Mouse (Mus musculus): ENCODE data around the gene Gm15217.

Gene Gm15217

GRCm38 (mm10) chr14:46379285-46379684, at the start of gene Gm15217:
TSS of gene Gm15217 (plus strand) at chr14:46379414.
- no peak for DNase-seq

GRCm38 (mm10) chr14:46333421-46334237, 45.6 kb upstream of the Gm15217 start:
- DNase-seq, result no peak

GRCm38 (mm10) chr14:46338801-46339200, 40.4 kb upstream of the Gm15217 start:
- no peak for DNase-seq

- no peak for DNase-seq
Observed at GRCm38 (mm10) chr14:46344750-46345149, 34.5 kb upstream of the Gm15217 start.

- DNase-seq, result no peak
Observed at GRCm38 (mm10) chr14:46357286-46357685, 21.9 kb upstream of the Gm15217 start.

DNA sequence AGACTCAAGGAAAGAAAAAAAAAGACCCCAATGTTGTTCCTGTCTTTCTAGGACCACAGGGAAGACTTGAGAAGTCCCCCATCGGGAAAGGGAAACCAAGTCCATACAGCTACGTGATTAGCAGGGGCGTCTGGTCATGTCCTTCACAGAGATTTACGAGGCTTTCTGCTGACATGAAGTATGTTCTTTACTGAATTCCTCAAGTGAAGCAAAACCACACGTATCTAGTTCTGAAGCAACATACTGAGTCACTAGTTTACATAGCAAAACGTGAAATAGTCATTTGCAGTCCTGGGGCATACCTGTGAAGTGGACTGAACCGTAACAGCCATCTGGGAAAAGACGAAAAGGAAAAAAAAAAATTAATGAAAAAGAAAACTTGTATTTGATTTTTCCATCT, 21.5 kb upstream of the Gm15217 start:
- DNase-seq, result no peak

DNA sequence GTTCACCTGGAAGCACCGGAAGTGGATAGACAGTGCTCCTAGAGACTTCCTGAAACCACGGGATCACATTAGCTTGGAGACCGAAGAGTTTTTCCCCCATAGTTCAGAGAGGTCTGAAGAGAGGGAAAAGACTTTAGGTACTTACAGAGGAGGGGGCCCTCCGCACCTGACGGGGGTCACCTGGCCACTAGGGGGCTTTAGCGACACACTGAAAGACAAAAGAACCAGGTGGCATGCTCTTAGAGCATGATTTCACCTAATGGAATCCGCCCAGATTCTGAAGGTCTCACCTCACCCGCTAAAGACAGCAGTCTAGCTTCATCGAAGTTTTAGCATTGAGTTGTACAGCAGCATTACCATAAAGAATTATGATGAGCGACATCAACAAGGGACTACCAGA, 16.0 kb upstream of the Gm15217 start:
- DNase-seq, result peak in 1 of 2 experiments; percentile 2

GRCm38 (mm10) chr14:46372452-46372851, 6.8 kb upstream of the Gm15217 start:
- no peak for DNase-seq

GRCm38 (mm10) chr14:46375796-46376195, 3.4 kb upstream of the Gm15217 start:
- DNase-seq, result no peak

DNA sequence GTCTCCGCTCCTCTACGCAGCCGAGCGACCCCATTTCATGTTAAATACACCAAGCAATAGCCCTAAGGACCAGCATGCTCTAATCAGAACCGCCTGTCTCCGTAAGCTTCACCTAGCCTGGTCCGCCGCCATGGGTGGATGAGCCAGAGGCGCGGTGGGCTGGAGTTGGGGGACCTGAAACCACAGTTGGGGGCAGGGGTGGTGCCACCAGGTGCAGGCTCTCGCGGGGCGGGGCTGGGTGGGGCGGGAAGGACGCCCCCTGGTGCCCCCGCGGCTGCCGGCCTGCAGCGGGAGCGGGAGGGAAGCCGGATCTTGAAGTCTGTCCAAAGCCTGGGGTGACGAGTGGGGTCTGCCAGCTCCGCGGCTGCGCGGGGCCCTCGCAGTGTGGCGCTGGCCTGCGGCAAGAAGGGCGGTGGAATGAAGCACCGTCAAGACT, 1.1 kb downstream of the Gm15217 start:
- DNase-seq, result peak; percentile 60 to 76

DNA sequence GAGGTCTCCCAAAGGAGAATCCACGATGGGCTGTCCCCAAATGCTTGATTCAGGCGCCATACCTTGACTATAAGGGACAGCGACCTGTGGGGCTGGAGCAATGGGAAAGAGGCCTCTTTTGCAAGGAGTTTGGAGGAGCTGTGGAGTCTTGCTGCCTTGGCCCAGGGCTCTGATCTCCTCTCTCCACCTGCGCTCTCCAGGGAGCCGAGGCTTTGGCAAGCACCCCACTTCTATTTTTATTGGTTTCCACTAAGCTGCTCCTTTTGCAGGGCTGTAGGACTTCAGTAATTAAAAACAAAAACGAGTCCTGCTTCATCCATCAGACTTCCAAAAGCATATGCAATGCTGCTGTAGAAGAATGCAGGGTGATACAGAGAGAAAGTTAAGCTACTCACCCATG, 2.2 kb downstream of the Gm15217 start:
- peak; percentile 53 to 73 for DNase-seq

- no peak for DNase-seq
Observed at GRCm38 (mm10) chr14:46384946-46385691, 5.9 kb downstream of the Gm15217 start.

DNA sequence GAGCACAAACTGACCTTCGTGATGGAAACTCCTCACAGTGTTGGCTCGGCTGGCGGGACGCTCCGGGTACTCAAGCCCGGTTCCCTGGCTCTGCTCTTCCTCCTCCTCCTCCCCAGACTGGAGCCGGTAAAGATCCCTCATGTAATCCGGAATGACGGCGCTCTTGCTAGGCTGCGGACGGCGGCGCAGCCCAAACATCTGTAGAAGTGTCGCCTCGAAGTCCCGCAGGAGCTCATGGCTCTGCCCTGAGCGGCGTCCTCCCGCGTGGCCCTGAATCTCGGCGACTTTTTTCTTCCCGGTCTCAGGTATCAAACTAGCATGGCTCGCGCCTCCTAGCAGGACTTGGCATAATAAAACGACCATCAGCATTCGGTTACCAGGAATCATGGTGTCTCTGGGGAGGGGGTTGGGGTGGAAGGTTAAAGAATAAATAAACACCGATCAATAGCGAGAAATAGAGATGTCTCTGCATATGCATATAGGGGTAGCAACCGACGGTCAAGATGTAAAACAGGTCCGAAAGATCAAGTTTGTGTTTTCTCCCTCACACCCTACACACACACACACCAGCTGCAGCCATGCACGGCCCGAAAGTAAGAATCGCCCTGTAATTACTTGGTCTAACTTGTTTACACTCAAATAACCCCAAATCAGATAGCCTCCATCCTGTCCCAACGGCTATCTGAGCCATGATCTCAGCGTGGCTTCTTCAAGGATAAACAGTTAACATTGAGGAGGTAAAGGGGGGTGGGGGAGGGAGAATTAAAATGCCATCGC, 6.7 kb downstream of the Gm15217 start:
- no peak for DNase-seq

DNA sequence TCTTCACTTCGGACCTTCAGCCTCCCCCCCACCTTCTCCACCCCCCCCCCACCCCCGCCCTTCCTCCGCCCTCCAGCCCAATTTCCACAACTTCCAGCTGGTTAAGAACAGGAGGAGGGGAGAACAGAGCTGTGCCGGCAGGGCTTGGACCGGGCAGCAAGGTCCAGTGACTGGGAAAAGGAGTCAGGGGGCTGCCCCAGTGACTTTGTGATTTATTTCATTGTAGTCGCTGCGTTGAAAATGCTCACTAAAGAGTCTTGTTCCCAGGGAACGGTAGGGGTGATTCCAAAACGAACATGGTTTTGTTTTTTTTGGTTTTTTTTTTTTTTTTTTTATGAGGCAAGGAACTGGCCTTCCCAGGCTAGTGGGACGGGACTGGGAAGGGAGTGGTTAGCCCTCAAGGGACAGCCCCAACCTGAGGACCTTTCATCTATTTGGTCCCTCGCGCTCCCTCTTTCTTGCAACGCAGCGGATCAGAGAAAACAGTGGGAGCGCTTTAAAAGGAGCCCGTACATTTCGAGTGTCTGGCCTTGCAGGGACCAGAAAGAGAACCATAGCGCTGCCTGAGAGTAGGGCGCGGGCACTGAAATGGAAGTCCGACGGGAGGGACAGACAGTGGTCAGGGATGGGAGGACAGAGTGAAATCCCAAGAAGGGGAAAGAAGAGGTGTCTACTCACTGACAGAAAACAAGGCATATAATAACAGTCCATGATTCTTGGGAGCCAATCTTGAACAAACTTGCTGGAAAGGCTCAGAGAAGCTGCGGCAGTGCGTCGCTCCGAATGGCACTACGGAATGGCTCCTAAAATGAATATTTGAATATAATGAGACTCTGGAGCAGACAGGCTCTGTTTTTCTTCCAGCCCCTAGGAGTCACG, 7.5 kb downstream of the Gm15217 start:
- no peak for DNase-seq

DNA sequence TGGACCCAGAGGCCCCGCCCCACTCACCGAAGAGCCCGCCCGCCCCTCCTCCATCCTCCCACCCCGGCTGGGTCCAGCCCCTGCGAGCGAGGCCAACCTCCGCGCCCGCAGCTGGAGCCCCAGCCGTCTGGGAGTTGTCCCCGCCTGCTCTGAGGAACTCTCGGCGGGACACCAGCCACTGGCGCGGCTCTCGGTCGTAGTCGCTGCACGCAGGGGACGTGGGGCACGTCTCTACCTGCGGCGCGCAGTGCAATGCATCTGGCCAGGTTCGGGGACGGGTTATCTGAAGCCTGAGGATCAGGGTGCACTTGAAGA, 8.1 kb downstream of the Gm15217 start:
- peak; percentile 44 to 54 for DNase-seq

DNA sequence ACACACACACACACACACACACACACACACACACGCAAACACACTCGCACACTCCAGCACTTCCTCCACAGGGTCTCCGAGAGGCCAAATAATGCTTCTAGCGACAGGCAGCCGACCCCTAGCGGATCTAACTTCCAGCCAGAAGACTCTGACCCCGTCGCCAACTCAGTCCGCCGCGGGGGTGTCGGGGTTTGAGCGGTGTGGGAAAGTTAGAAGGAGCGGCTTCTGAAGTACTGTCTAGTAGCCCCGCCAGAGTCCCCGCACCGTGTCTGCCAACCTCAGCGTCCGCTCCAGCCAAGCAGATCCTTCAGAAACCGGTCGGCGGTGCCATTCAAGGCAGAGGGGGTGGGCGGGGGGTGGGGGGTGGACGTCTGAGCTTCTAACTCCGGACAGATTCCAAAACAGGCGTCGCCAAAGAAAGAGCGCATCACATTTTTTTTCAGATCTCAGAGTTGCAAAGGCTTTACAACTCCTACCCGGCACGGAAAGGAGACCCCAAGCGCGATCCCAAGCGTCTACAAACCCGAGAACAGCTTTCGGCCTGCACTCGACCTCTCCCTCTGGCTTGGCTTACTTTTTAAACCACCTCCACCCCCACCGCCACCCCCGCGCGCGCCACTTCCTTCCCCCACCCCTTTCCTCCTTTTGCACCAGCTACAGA, 8.7 kb downstream of the Gm15217 start:
- DNase-seq, result peak in 1 of 2 experiments; percentile 34

DNA sequence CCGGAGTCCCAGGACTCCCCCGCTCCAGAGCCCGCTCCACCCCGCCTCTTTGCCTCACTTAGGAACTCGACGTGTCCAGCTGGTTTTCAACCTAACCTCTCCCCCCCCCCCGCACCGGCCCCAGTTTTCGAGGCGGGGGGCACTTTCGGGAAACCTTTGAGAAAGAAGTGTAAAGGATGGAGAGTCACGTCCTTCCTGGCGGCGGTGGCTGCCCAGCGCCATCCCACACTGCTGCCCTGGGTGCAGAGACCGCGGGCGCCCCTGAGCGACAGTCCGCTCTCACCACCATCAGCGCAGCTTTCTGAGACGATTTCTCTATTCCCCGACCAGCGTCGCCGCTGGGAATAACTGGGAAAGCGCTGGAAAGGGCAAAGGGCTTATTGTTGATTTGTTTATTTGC, 9.4 kb downstream of the Gm15217 start:
- DNase-seq, result peak; percentile 30 to 34

GRCm38 (mm10) chr14:46389438-46390248, 10.4 kb downstream of the Gm15217 start:
- no peak for DNase-seq

DNA sequence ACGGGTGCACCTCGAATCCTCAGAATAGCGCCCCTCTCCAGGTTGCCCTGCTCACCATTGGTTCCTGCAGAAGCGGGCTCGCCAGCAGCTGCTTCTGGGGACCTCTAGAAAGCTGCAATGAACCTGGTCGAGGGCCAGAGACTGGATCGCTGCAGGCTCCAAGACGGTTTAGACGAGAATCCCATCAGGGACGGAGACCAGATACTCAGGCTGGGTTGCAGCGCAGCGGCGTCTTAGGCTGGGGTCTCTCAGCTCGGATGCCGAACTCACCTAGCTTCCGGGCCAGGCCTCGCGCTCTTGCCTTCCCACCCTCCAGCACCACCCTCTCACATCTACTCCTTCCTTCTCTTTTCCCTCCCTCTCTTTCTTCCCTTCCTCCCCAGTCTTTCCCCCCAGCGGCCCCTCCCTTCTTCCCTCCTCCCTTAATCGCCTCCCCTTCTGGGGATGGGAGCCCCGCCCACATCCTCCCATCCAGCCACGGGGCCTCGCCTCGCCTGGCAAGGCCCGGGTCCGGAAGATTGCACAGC, 11.1 kb downstream of the Gm15217 start, which contains the start of gene Bmp4:
TSS of gene Bmp4 (minus strand) at position 421 of the 527 bp plus-strand sequence.
- DNase-seq, result no peak

- DNase-seq, result no peak
Observed at GRCm38 (mm10) chr14:46391621-46392170, 12.5 kb downstream of the Gm15217 start.

All from cerebellum, postnatal 14 days (tissue).